Mouse (Mus musculus) adrenal gland, postnatal 14 days (tissue): ENCODE results near the gene Tnfrsf22. TPM values are rescaled to one million over a fixed set of nuclear protein-coding genes. Genes with fewer than 3 reads are reported as not detected.
"Not testable (repeated sequence)": the region's sequence is repeated elsewhere in the genome, so short reads cannot be mapped to it uniquely, and the experiment has no call there.

Experiments used
- DNase-seq: peaks from one replicate; pipeline ENCODE4 v3.0.0; 2021; ENCODE audit warnings: mixed read lengths
- long read RNA-seq, 2 experiments: library from polyadenylated mRNA; stranded (forward); transcript quantifications; one replicate each; pipeline ENCODE4 v2.0.0; 2021
- total RNA-seq: library from RNA; stranded (reverse); gene quantifications from 2 replicates; pipeline ENCODE4 v1.2.3, GENCODE M21; 2021

The Tnfrsf22 gene
- 4.1 and 5.3 TPM in 2 replicates for total RNA-seq
- long read RNA-seq, experiment 1, full-length matches to known transcripts, result 2 of 2 reads
- long read RNA-seq, experiment 1, partial matches to known transcripts, result 0 of 2 reads
- long read RNA-seq, experiment 1, other reads (novel, unspliced or antisense), result 0 of 2 reads
- long read RNA-seq, experiment 2, result 0 reads

DNA sequence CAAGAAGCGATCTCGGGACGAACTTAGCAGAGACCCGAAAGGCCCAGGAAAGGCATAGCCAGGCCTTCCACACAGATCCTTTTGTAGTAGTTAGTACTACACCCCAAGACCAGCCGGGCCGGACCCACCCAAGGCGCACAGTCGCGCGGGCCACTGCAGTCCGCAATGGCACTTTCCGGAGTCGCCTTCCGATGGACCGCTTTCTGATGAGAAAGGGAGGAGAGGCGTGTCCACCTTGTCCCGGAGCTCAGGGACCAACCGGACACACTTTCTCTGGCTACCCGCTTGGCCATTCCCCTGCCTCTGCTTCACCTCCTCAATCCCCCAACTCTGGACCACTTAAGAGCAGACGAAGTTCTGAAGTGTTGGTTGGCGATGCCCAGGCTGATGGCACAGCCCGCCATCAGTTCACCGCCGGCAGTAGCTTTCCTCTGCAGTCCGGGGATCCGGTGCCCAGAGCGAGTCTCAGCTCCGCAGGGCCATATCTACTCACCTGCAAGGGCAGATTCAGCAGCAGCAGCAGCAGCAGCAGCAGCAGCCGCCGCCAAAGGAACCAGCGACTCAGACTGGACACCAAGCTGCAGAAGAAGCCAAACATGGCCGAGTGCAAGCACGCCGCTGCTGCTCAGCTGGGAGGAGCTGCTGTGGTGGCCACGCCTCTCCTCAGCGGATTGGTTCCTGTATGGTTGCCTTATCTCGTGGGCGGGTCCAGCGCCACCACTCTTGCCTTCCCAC is at the start of gene Tnfrsf22:
Gene Tnfrsf22 (minus strand): TSS at position 628 of the 735 bp plus-strand sequence.
- peak; percentile 92 for DNase-seq

DNA sequence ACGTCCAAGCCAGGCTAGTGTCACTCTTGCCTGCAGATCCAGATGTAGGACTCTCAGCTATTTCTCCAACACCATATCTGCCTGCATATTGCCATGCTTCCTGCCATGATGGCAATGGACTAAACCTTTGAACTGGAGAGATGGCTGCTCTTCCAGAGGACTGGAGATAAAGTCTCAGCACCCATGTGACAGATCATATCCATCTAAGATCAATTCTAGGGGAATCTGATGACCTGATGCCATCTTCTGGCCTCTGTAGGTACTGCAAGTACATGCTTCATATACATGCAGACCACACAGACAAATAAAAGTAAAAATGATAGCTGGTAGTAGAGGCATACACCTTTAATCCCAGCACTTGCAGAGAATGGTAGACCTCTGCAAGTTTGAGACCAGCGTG is 46.7 kb upstream of the Tnfrsf22 start:
- DNase-seq, result peak; percentile 53

- DNase-seq, result no peak
Observed at GRCm38 (mm10) chr7:143694550-143694949, 45.1 kb upstream of the Tnfrsf22 start.

GRCm38 (mm10) chr7:143692746-143693510 is 43.5 kb upstream of the Tnfrsf22 start:
- DNase-seq, result no peak

DNA sequence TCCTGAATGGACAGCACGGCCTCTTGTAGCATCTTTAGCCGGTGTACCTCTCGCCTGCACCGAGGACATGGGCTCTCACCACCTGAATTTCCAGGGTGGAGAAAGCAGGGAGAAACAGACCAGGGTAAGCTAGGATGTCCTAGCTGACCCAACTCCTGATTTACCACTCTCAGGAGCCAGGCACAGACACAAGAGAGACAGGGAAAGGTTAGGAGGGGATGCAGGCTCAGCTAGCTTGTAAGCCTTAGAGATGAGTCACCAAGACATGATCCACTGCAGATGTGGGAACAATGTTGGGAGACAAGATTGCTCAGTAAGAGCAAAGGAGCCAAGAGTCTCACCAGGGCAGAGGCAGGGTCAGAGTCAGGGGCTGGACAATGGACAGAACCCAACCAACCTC is 42.4 kb upstream of the Tnfrsf22 start:
- no peak for DNase-seq

GRCm38 (mm10) chr7:143691181-143691580 is 41.7 kb upstream of the Tnfrsf22 start:
- no peak for DNase-seq

GRCm38 (mm10) chr7:143689946-143690345 is 40.5 kb upstream of the Tnfrsf22 start:
- no peak for DNase-seq

DNA sequence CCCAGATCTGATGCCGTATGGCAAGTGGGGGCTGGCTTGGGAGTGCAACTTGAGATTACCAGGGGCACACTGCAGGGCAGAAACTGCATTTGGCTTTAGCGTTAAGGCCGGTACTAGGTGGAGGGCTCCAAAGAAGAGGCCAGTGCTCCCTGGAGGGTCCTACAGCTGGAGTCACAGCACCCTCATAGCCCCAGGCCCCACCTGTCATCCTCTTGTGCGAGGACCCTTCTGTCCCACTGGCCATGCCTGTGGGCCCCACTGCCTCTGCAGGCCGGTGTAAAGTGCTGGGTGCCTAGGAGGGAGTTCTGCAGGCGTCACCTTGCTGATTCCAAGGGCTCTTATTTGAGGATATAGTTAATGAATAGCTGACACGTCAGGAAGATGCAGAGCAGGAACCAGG is 40.0 kb upstream of the Tnfrsf22 start:
- DNase-seq, result no peak

DNA sequence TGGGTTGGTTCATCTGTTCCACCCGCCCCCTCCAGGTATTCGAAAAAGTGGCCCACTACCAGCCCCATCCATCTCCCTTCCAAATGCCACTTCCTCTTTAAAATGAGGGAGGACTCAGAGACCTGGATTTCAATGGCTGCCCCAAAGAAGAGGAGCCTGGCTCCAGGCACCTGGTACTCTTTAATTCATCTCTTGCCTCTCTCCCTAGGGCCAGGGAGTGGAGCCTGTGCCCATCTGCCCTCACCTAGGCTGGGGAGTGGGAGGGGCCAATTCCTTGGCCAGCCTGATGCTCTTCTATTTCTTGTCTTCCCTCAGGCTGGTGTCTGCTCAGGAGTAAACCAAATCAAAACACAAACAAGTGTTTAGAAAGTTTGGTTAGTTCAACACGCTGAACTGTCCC is 37.2 kb upstream of the Tnfrsf22 start:
- not testable (repeated sequence) for DNase-seq

DNA sequence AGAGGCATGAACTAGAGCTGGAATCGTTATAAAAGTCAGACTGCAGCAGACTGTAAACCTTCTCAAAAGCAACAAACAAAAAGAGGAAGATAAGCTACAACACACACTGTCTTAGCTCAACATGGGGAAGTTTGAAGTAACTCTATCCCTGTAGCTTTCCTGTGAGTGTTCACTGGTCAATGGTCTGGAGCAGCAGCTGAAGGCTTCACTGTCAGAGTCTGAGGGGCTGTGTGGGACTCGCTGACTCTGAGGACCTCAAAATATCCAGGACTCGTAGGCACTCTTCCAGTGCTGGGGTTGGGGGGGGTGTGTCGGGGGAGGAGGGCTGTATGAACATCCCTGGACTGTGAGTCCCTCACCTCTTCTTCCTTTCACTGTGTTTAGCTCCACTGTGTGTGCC is 36.7 kb upstream of the Tnfrsf22 start:
- DNase-seq, result not testable (repeated sequence)

- peak; percentile 88 for DNase-seq
Observed at GRCm38 (mm10) chr7:143685359-143686067, 36.1 kb upstream of the Tnfrsf22 start, which contains the start of gene Tnfrsf23. Gene Tnfrsf23 (minus strand): TSS chr7:143685872.

- not testable (repeated sequence) for DNase-seq
Observed at GRCm38 (mm10) chr7:143684569-143684968, 35.1 kb upstream of the Tnfrsf22 start.

- DNase-seq, result no peak
Observed at GRCm38 (mm10) chr7:143681566-143681965, 32.1 kb upstream of the Tnfrsf22 start.

GRCm38 (mm10) chr7:143680836-143681235 is 31.4 kb upstream of the Tnfrsf22 start:
- not testable (repeated sequence) for DNase-seq

- DNase-seq, result not testable (repeated sequence)
Observed at GRCm38 (mm10) chr7:143679650-143680049, 30.2 kb upstream of the Tnfrsf22 start.

GRCm38 (mm10) chr7:143666427-143667311 is 17.2 kb upstream of the Tnfrsf22 start:
- DNase-seq, result no peak

- no peak for DNase-seq
Observed at GRCm38 (mm10) chr7:143663470-143663869, 14.0 kb upstream of the Tnfrsf22 start.

- no peak for DNase-seq
Observed at GRCm38 (mm10) chr7:143660797-143661196, 11.3 kb upstream of the Tnfrsf22 start.

DNA sequence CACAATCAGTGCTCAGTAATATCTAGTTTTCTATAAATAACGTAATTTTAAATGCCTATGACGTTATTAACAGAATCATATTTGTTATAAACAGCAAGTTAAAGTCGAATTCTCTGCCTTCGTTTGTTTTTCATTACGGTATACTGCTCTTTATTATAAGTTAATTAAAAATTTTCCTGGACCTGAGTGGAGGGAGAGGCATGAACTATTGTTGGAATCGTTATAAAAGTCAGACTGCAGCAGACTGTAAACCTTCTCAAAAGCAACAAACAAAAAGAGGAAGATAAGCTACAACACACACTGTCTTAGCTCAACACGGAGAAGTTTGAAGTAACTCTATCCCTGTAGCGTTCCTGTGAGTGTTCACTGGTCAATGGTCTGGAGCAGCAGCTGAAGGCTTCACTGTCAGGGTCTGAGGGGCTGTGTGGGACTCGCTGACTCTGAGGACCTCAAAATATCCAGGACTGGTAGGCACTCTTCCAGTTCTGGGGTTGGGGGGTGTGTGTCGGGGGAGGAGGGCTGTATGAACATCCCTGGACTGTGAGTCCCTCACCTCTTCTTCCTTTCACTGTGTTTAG is 397 bp upstream of the Tnfrsf22 start:
- DNase-seq, result not testable (repeated sequence)

- DNase-seq, result not testable (repeated sequence)
Observed at GRCm38 (mm10) chr7:143643949-143644348, 5.5 kb downstream of the Tnfrsf22 start.

DNA sequence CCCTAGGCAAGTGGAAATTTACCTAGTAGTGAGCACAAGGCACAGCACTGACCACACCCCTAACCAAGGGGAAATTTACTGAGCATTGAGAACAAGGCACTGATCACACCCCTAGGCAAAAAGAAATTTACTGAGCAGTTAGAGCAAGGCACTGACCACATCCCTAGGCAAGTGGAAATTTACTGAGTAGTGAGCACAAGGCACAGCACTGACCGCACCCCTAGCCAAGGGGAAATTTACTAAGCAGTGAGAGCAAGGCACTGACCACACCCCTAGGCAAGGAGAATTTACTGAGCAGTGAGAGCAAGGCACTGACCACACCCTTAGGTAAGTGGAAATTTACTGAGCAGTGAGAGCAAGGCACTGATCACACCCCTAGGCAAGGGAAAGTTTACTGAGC is 12.8 kb downstream of the Tnfrsf22 start:
- no peak for DNase-seq
